Mouse (Mus musculus) hindbrain, embryonic 12.5 days (tissue): ENCODE results near the gene Prss53. TPM values are rescaled to one million over a fixed set of nuclear protein-coding genes. Genes with fewer than 3 reads are reported as not detected.
A peak's percentile ranks its signal among the peaks of the same experiment; 100 is the strongest.

ENCODE experiments used
- ATAC-seq: fragments of 200-750 bp; cut with Nextera tagmentation; 2 replicates; pipeline ENCODE4 v1.8.0; 2017; ENCODE audit warnings: moderate TSS enrichment; ENCODE audit not compliant: low FRiP score
- H3K27ac ChIP-seq: fragments of 300-500 bp; sonication (generic); 2 replicates; pipeline ENCODE4 v1.5.1; 2016; ENCODE audit warnings: mild to moderate bottlenecking
- H3K27me3 ChIP-seq: fragments of 300-500 bp; sonication (generic); 2 replicates; pipeline ENCODE4 v1.6.1; 2016; ENCODE audit warnings: mild to moderate bottlenecking
- H3K36me3 ChIP-seq: fragments of 300-500 bp; sonication (generic); 2 replicates; pipeline ENCODE4 v1.6.1; 2016; ENCODE audit warnings: mild to moderate bottlenecking
- H3K4me1 ChIP-seq: fragments of 300-500 bp; sonication (generic); 2 replicates; pipeline ENCODE4 v1.6.1; 2016
- H3K4me2 ChIP-seq: fragments of 300-500 bp; sonication (generic); replicated peaks from 2 replicates; pipeline ENCODE4 v1.6.1; 2016; ENCODE audit warnings: mild to moderate bottlenecking
- H3K4me3 ChIP-seq: fragments of 300-500 bp; sonication (generic); 2 replicates; pipeline ENCODE4 v1.5.1; 2016; ENCODE audit warnings: mild to moderate bottlenecking
- H3K9ac ChIP-seq: fragments of 300-500 bp; sonication (generic); 2 replicates; pipeline ENCODE4 v1.6.1; 2016; ENCODE audit warnings: mild to moderate bottlenecking, moderate library complexity
- H3K9me3 ChIP-seq: fragments of 300-500 bp; sonication (generic); replicated peaks from 2 replicates; pipeline ENCODE4 v1.6.1; 2016; ENCODE audit warnings: mild to moderate bottlenecking
- WGBS: fragments of 180-500 bp; shearing (Covaris S2); methylation state at CpG from one replicate; pipeline ENCODE4 v1.1.7; 2016; 5-methylcytosine and 5-hydroxymethylcytosine counted together
- polyA plus RNA-seq: library from polyadenylated mRNA; unstranded; fragments of >200 nt; fragmentation: Nextera tagmentation; extraction: Ambion mirVana; gene quantifications from 2 replicates; pipeline ENCODE4 v1.2.1, GENCODE M21; 2016

Prss53 gene
- polyA plus RNA-seq, 1 experiment from 2014 or later: 0.77 TPM

GRCm38 (mm10) chr7:127926846-127927245 lies 36.1 kb upstream of the Prss53 start:
- no peak overlapping the region for H3K9ac ChIP-seq
- no peak overlapping the region for H3K4me3 ChIP-seq
- peaks cover 35% of the 10 kb centered on the region for H3K27me3 ChIP-seq
- no peak for ATAC-seq
- H3K36me3 ChIP-seq: peaks cover 44% of the 10 kb centered on the region
- 86% methylated on average over 11 of the region's 11 CpGs for WGBS
- no peak overlapping the region for H3K4me2 ChIP-seq
- no peak overlapping the region for H3K27ac ChIP-seq
- H3K4me1 ChIP-seq: 0 out of 2 replicates have a peak, but pooled peaks cover 8% of the 10 kb centered on the region
- H3K9me3 ChIP-seq: no peaks in the 10 kb centered on the region

GRCm38 (mm10) chr7:127926066-127926465 lies 35.3 kb upstream of the Prss53 start:
- Histone ChIP-seq H3K9me3 (no peaks in the 10 kb centered on the region), H3K36me3 (peaks cover 46% of the 10 kb centered on the region), H3K9ac (no peak overlapping the region), H3K4me2 (no peak overlapping the region), H3K4me1 (0 out of 2 replicates have a peak, but pooled peaks cover 4% of the 10 kb centered on the region), H3K27me3 (peaks cover 35% of the 10 kb centered on the region), H3K4me3 (no peak overlapping the region), H3K27ac (no peak overlapping the region)
- 89% methylated on average over 8 of the region's 8 CpGs for WGBS
- ATAC-seq: no peak

- Histone ChIP-seq H3K4me2 (no peak overlapping the region), H3K9me3 (no peaks in the 10 kb centered on the region), H3K9ac (no peak overlapping the region), H3K4me1 (0 out of 2 replicates have a peak, but pooled peaks cover 4% of the 10 kb centered on the region), H3K27ac (no peak overlapping the region), H3K4me3 (no peak overlapping the region), H3K27me3 (peaks cover 29% of the 10 kb centered on the region), H3K36me3 (peaks cover 53% of the 10 kb centered on the region)
- ATAC-seq: no peak
- 67% methylated on average over 5 of the region's 5 CpGs for WGBS
Measured at GRCm38 (mm10) chr7:127925252-127925651, 34.5 kb upstream of the Prss53 start.

- no peak overlapping the region for H3K4me3 ChIP-seq
- no peak for ATAC-seq
- no peak overlapping the region for H3K4me2 ChIP-seq
- H3K27ac ChIP-seq: no peak overlapping the region
- H3K36me3 ChIP-seq: peaks cover 55% of the 10 kb centered on the region
- H3K9me3 ChIP-seq: no peaks in the 10 kb centered on the region
- peaks cover 14% of the 10 kb centered on the region for H3K27me3 ChIP-seq
- H3K9ac ChIP-seq: no peak overlapping the region
- H3K4me1 ChIP-seq: no peaks in the 10 kb centered on the region
- WGBS: 93% methylated on average over 5 of the region's 5 CpGs
Measured at GRCm38 (mm10) chr7:127923714-127924113, 32.9 kb upstream of the Prss53 start.

GRCm38 (mm10) chr7:127922451-127923275 lies 31.9 kb upstream of the Prss53 start:
- no peak overlapping the region for H3K27ac ChIP-seq

GRCm38 (mm10) chr7:127921516-127921915 lies 30.7 kb upstream of the Prss53 start:
- no peaks in the 10 kb centered on the region for H3K27me3 ChIP-seq
- H3K9ac ChIP-seq: no peak overlapping the region
- H3K4me2 ChIP-seq: no peak overlapping the region
- no peaks in the 10 kb centered on the region for H3K4me1 ChIP-seq
- H3K4me3 ChIP-seq: no peak overlapping the region
- no peak overlapping the region for H3K27ac ChIP-seq
- peaks cover 67% of the 10 kb centered on the region for H3K36me3 ChIP-seq
- no peak for ATAC-seq
- no peaks in the 10 kb centered on the region for H3K9me3 ChIP-seq
- WGBS: 72% methylated on average over 8 of the region's 8 CpGs

More at GRCm38 (mm10) chr7:127922451-127923275, 31.9 kb upstream of the Prss53 start:
- Histone ChIP-seq H3K4me3 (no peak overlapping the region), H3K4me2 (no peak overlapping the region), H3K9ac (no peak overlapping the region), H3K4me1 (no peaks in the 10 kb centered on the region), H3K27me3 (peaks cover 3% of the 10 kb centered on the region; the same call in 1 of the 2 replicates), H3K9me3 (no peaks in the 10 kb centered on the region), H3K36me3 (peaks cover 60% of the 10 kb centered on the region)
- no peak for ATAC-seq
- WGBS: 82% methylated on average over 6 of the region's 6 CpGs

- Histone ChIP-seq H3K9me3 (no peaks in the 10 kb centered on the region), H3K36me3 (peaks cover 58% of the 10 kb centered on the region), H3K9ac (no peak overlapping the region), H3K27me3 (no peaks in the 10 kb centered on the region), H3K4me3 (no peak overlapping the region), H3K27ac (no peak overlapping the region), H3K4me1 (no peaks in the 10 kb centered on the region), H3K4me2 (no peak overlapping the region)
- no peak for ATAC-seq
- 82% methylated on average over 7 of the region's 7 CpGs for WGBS
Measured at GRCm38 (mm10) chr7:127919290-127919689, 28.5 kb upstream of the Prss53 start.

- Histone ChIP-seq H3K4me2 (no peak overlapping the region), H3K27ac (no peak overlapping the region), H3K9ac (no peak overlapping the region), H3K4me3 (no peak overlapping the region), H3K4me1 (peaks cover 1% of the 10 kb centered on the region), H3K27me3 (no peaks in the 10 kb centered on the region), H3K9me3 (no peaks in the 10 kb centered on the region), H3K36me3 (peaks cover 50% of the 10 kb centered on the region)
- 57% methylated on average over 3 of the region's 3 CpGs for WGBS
- no peak for ATAC-seq
Measured at GRCm38 (mm10) chr7:127918203-127918602, 27.4 kb upstream of the Prss53 start.

GRCm38 (mm10) chr7:127915293-127915692 lies 24.5 kb upstream of the Prss53 start:
- no peak overlapping the region for H3K4me2 ChIP-seq
- no peak overlapping the region for H3K9ac ChIP-seq
- H3K4me1 ChIP-seq: peaks cover 9% of the 10 kb centered on the region
- H3K36me3 ChIP-seq: peaks cover 29% of the 10 kb centered on the region
- no peak for ATAC-seq
- no peak overlapping the region for H3K4me3 ChIP-seq
- no peaks in the 10 kb centered on the region for H3K9me3 ChIP-seq
- no peak overlapping the region for H3K27ac ChIP-seq
- H3K27me3 ChIP-seq: no peaks in the 10 kb centered on the region
- WGBS: 95% methylated on average over 12 of the region's 12 CpGs

GRCm38 (mm10) chr7:127912938-127913337 lies 22.2 kb upstream of the Prss53 start:
- H3K4me2 ChIP-seq: peak overlapping the region; percentile 63
- H3K36me3 ChIP-seq: peaks cover 39% of the 10 kb centered on the region
- no peaks in the 10 kb centered on the region for H3K27me3 ChIP-seq
- H3K9me3 ChIP-seq: no peaks in the 10 kb centered on the region
- peaks cover 9% of the 10 kb centered on the region for H3K4me1 ChIP-seq
- H3K27ac ChIP-seq: no peak overlapping the region; the same call in 1 of the 2 replicates
- no peak for ATAC-seq
- H3K4me3 ChIP-seq: peak overlapping the region; percentile 98
- peak overlapping the region; percentile 86 for H3K9ac ChIP-seq
- WGBS: 26% methylated on average over 4 of the region's 4 CpGs

- H3K36me3 ChIP-seq: peaks cover 41% of the 10 kb centered on the region
- H3K4me1 ChIP-seq: peaks cover 9% of the 10 kb centered on the region
- peak within 1 kb of the TSS; percentile 86 for H3K9ac ChIP-seq
- H3K4me3 ChIP-seq: peak within 1 kb of the TSS; percentile 98
- ATAC-seq: peak; percentile 95
- H3K27ac ChIP-seq: peak within 1 kb of the TSS; percentile 81
- no peaks in the 10 kb centered on the region for H3K27me3 ChIP-seq
- H3K9me3 ChIP-seq: no peaks in the 10 kb centered on the region
- H3K4me2 ChIP-seq: peak within 1 kb of the TSS; percentile 63
- WGBS: 1% methylated on average over 40 of the region's 40 CpGs
Measured at GRCm38 (mm10) chr7:127912190-127912871, 21.6 kb upstream of the Prss53 start, which contains the start of gene Kat8. TSS of gene Kat8 (plus strand) at chr7:127912516.

- WGBS: 94% methylated on average over 4 of the region's 4 CpGs
- Histone ChIP-seq H3K27ac (no peak overlapping the region), H3K9ac (no peak overlapping the region), H3K4me1 (peaks cover 19% of the 10 kb centered on the region), H3K4me3 (no peak overlapping the region), H3K9me3 (no peaks in the 10 kb centered on the region), H3K27me3 (no peaks in the 10 kb centered on the region), H3K36me3 (peaks cover 42% of the 10 kb centered on the region), H3K4me2 (no peak overlapping the region)
- ATAC-seq: no peak
Measured at GRCm38 (mm10) chr7:127908656-127909055, 17.9 kb upstream of the Prss53 start.
